8 mouse cellular contexts compared by ENCODE assay signal in genomic region chr5:124354574-124355424, GRCm38 (mm10). TPM values are rescaled to one million over a fixed set of nuclear protein-coding genes. Genes with fewer than 3 reads are reported as not detected.
A peak's percentile ranks its signal among the peaks of the same experiment; 100 is the strongest.
DNase-seq lines count a peak whose midpoint lies in the region; ATAC-seq and TF ChIP-seq lines count a peak whose summit lies in the region.

No protein-coding gene starts in this region.

- H3K4me2 ChIP-seq in forebrain, embryonic 14.5 days (ENCODE audit: low read length), result peak overlapping the region; percentile 61
- peak overlapping the region; percentile 67 for H3K4me2 ChIP-seq in hindbrain, embryonic 15.5 days

- peaks cover 6% of the 10 kb centered on the region for H3K36me3 ChIP-seq in forebrain, embryonic 14.5 days (ENCODE audit: control insufficient read depth, insufficient read depth, low read length)
- no peaks in the 10 kb centered on the region for H3K36me3 ChIP-seq in hindbrain, embryonic 15.5 days
- no peaks in the 10 kb centered on the region for H3K36me3 ChIP-seq in liver, adult 2 months (ENCODE audit: control insufficient read depth, insufficient read depth, low read length)

- under 1% methylated on average over 29 of the region's 60 CpGs for WGBS in forebrain, embryonic 14.5 days
- under 1% methylated on average over 40 of the region's 60 CpGs for WGBS in hindbrain, embryonic 15.5 days
- 2% methylated on average over 39 of the region's 60 CpGs for WGBS in liver, adult 2 months

- H3K4me1 ChIP-seq in forebrain, embryonic 14.5 days (ENCODE audit: control insufficient read depth, insufficient read depth, low read length), result peaks cover 18% of the 10 kb centered on the region
- H3K4me1 ChIP-seq in hindbrain, embryonic 15.5 days (replicated peaks), result peaks cover 39% of the 10 kb centered on the region
- peaks cover 6% of the 10 kb centered on the region; the same call in 1 of the 2 replicates for H3K4me1 ChIP-seq in liver, adult 2 months (ENCODE audit: control insufficient read depth, insufficient read depth, low read length)

- peak overlapping the region; percentile 99 for H3K27ac ChIP-seq in forebrain, embryonic 14.5 days (ENCODE audit: low read depth, low read length)
- peak overlapping the region; percentile 98 for H3K27ac ChIP-seq in hindbrain, embryonic 15.5 days (replicated peaks)
- H3K27ac ChIP-seq in liver, adult 2 months (replicated peaks; ENCODE audit: insufficient read depth, low read depth, low read length), result peak overlapping the region; percentile 46; the same call in 1 of the 2 replicates

- TF ChIP-seq POLR2A in liver, adult 2 months (IDR thresholded peaks at IDR 0.05; ENCODE audit: extremely low read depth, insufficient read depth, low read length), result no peak

- H3K9ac ChIP-seq in forebrain, embryonic 14.5 days (ENCODE audit: low read length), result peak overlapping the region; percentile 100
- H3K9ac ChIP-seq in hindbrain, embryonic 15.5 days, result peak overlapping the region; percentile 95
- H3K9ac ChIP-seq in liver, adult 2 months (ENCODE audit: low read depth, low read length), result peak overlapping the region; percentile 75

- H3K79me2 ChIP-seq in liver, adult 2 months (ENCODE audit: control insufficient read depth, insufficient read depth, low read length), result peaks cover 10% of the 10 kb centered on the region; the same call in 1 of the 2 replicates

- TF ChIP-seq CTCF in liver, adult 2 months (IDR thresholded peaks at IDR 0.05; ENCODE audit: low read depth, low read length), result no peak

- no peaks in the 10 kb centered on the region for H3K27me3 ChIP-seq in forebrain, embryonic 14.5 days (replicated peaks; ENCODE audit: control insufficient read depth, insufficient read depth, low read length)
- H3K27me3 ChIP-seq in hindbrain, embryonic 15.5 days, result no peaks in the 10 kb centered on the region
- no peaks in the 10 kb centered on the region for H3K27me3 ChIP-seq in liver, adult 2 months (ENCODE audit: control insufficient read depth, insufficient read depth, low read length)

- intact Hi-C loops in left cerebral cortex, postnatal 36 days (cut with DNase I), result no loop called here

- peak; percentile 52 to 71 for DNase-seq in left cerebral cortex, postnatal 36 days (ENCODE audit: low spot score in 2 of 2)
- DNase-seq in left cerebral cortex, adult 11 months (ENCODE audit: low spot score), result no peak
- DNase-seq in c-Kit-positive CD71-positive TER-119-negative erythroid progenitor cells, embryonic 14.5 days (ENCODE audit: low read depth), result peak; percentile 44
- DNase-seq in forebrain, embryonic 14.5 days (ENCODE audit: low spot score), result peak; percentile 82
- DNase-seq in liver, adult 2 months (ENCODE audit: extremely low read depth, low read depth, low spot score), result no peak
- peak; percentile 67 for DNase-seq in naive thymus-derived CD4-positive, alpha-beta T cell, adult 2 months (ENCODE audit: low read depth)
- DNase-seq in thymus, postnatal 0 days (ENCODE audit: low spot score), result peak; percentile 51

- peak; percentile 37 for ATAC-seq in forebrain, embryonic 14.5 days
- no peak for ATAC-seq in hindbrain, embryonic 15.5 days (ENCODE audit: low FRiP score, low read depth)

- no peaks in the 10 kb centered on the region for H3K9me3 ChIP-seq in forebrain, embryonic 14.5 days (replicated peaks; ENCODE audit: control insufficient read depth, low read length)
- H3K9me3 ChIP-seq in hindbrain, embryonic 15.5 days, result no peaks in the 10 kb centered on the region

- peak overlapping the region; percentile 92 for H3K4me3 ChIP-seq in forebrain, embryonic 14.5 days (ENCODE audit: low read depth, low read length)
- H3K4me3 ChIP-seq in hindbrain, embryonic 15.5 days, result peak overlapping the region; percentile 76
- H3K4me3 ChIP-seq in liver, adult 2 months (ENCODE audit: insufficient read depth, low read depth, low read length), result peak overlapping the region; percentile 88

RNA-seq across cellular contexts. Expression of gene Cdk2ap1, which starts 8.1 kb away (rescaled TPM):
- total RNA-seq in left cerebral cortex, postnatal 36 days (2021), result 100 to 1,000 TPM; 142 to 165 TPM
- 85.4 and 112 TPM in 2 replicates for polyA plus RNA-seq in forebrain, embryonic 14.5 days (2014; fragmentation: Nextera tagmentation; extraction: Ambion mirVana)
- polyA plus RNA-seq in hindbrain, embryonic 15.5 days (2015; fragmentation: Nextera tagmentation; extraction: Ambion mirVana), result 144 and 145 TPM in 2 replicates
- total RNA-seq in liver, adult 2 months (2014; rRNA removed), result 13.4 and 14.2 TPM in 2 replicates
- polyA plus RNA-seq in liver, adult 2 months (2012; rRNA removed), result 33.5 and 38.2 TPM in 2 replicates
- polyA plus RNA-seq in thymus, postnatal 0 days (2015; fragmentation: Nextera tagmentation; extraction: Ambion mirVana), result 86.3 and 118 TPM in 2 replicates

RNA-seq across cellular contexts. Expression of gene 2810006K23Rik, which starts 26.9 kb away (rescaled TPM):
- 10 to 100 TPM; 14.4 to 15.4 TPM for total RNA-seq in left cerebral cortex, postnatal 36 days (2021)
- 12.5 and 15.3 TPM in 2 replicates for polyA plus RNA-seq in forebrain, embryonic 14.5 days (2014; fragmentation: Nextera tagmentation; extraction: Ambion mirVana)
- polyA plus RNA-seq in hindbrain, embryonic 15.5 days (2015; fragmentation: Nextera tagmentation; extraction: Ambion mirVana), result 15.4 and 16.2 TPM in 2 replicates
- total RNA-seq in liver, adult 2 months (2014; rRNA removed), result 6.3 and 7.3 TPM in 2 replicates
- polyA plus RNA-seq in liver, adult 2 months (2012; rRNA removed), result 5.1 and 5.3 TPM in 2 replicates
- polyA plus RNA-seq in thymus, postnatal 0 days (2015; fragmentation: Nextera tagmentation; extraction: Ambion mirVana), result 11.0 and 11.9 TPM in 2 replicates

RNA-seq across cellular contexts. Expression of gene Mphosph9, which starts 27.0 kb away (rescaled TPM):
- 10 to 100 TPM; 19.6 to 23.8 TPM for total RNA-seq in left cerebral cortex, postnatal 36 days (2021)
- 13.5 and 16.6 TPM in 2 replicates for polyA plus RNA-seq in forebrain, embryonic 14.5 days (2014; fragmentation: Nextera tagmentation; extraction: Ambion mirVana)
- 10.8 and 11.4 TPM in 2 replicates for polyA plus RNA-seq in hindbrain, embryonic 15.5 days (2015; fragmentation: Nextera tagmentation; extraction: Ambion mirVana)
- 2.3 and 3.4 TPM in 2 replicates for total RNA-seq in liver, adult 2 months (2014; rRNA removed)
- 0.54 and 1.1 TPM in 2 replicates for polyA plus RNA-seq in liver, adult 2 months (2012; rRNA removed)
- 16.7 and 21.2 TPM in 2 replicates for polyA plus RNA-seq in thymus, postnatal 0 days (2015; fragmentation: Nextera tagmentation; extraction: Ambion mirVana)

Comparison
In these comparisons a context has a peak if more than half of its experiments do, and no peak if none do; other contexts are left out.
1. DNase-seq: peak in left cerebral cortex, postnatal 36 days (2 of 2), c-Kit-positive CD71-positive TER-119-negative erythroid progenitor cells, embryonic 14.5 days (single experiment), forebrain, embryonic 14.5 days (single experiment), naive thymus-derived CD4-positive, alpha-beta T cell, adult 2 months (single experiment) and thymus, postnatal 0 days (single experiment); none in left cerebral cortex, adult 11 months (single experiment) and liver, adult 2 months (single experiment).
2. H3K27ac ChIP-seq: peak in every context shown above with its lines; median percentile 99 in forebrain, embryonic 14.5 days; 98 in hindbrain, embryonic 15.5 days; 46 in liver, adult 2 months.
3. Peak in every context shown above with its lines, with median percentiles within 50 percentile points of each other: H3K4me3 ChIP-seq and H3K9ac ChIP-seq.